Mouse (Mus musculus): ENCODE data around the gene Zkscan17.

GRCm38 (mm10) chr11:59519741-59520495 lies 6.6 kb downstream of the Zkscan17 start:
- TF ChIP-seq GATA1 (IDR thresholded peaks at IDR 0.05; ENCODE audit: low read length) (no peak), TAL1 (IDR thresholded peaks at IDR 0.05; ENCODE audit: low read length) (no peak)

Measured in erythroblast, embryonic 14.5 days (primary cell).